Mouse (Mus musculus) hematopoietic stem cell, adult 5-6 weeks (primary cell): Measurements from ENCODE around the gene Mybbp1a. TPM values are rescaled to one million over a fixed set of nuclear protein-coding genes. Genes with fewer than 3 reads are reported as not detected.

Experiments used
- ATAC-seq, 2 experiments: fragments of 125-278 bp in 1 of 2; replicated peaks in 1 of 2; 2 replicates each; pipeline ENCODE4 v1.8.0; 2016 to 2017; ENCODE audit warnings: inconsistent platforms in 2 of 2, mild to moderate bottlenecking in 2 of 2, moderate number of reproducible peaks in 2 of 2, low read depth in 1 of 2, moderate TSS enrichment in 1 of 2; ENCODE audit not compliant: low FRiP score in 2 of 2, poor library complexity in 2 of 2, severe bottlenecking in 2 of 2, insufficient read depth in 1 of 2, low TSS enrichment in 1 of 2
- total RNA-seq: library from RNA; stranded (forward); fragments of 172-1452, 232-1000 nt; gene quantifications from 2 replicates; pipeline ENCODE4 v1.2.3, GENCODE M21; 2017

Mybbp1a gene
- total RNA-seq, 1 experiment from 2014 or later = 145 TPM

- no peak for ATAC-seq
Measured at GRCm38 (mm10) chr11:72485960-72486359, 44.8 kb downstream of the Mybbp1a start.

- peak; percentile 23 to 31 for ATAC-seq
Measured at GRCm38 (mm10) chr11:72487171-72487570, 46.0 kb downstream of the Mybbp1a start.

- no peak for ATAC-seq
Measured at GRCm38 (mm10) chr11:72487739-72488138, 46.6 kb downstream of the Mybbp1a start.

- peak in 1 of 2 experiments; percentile 14; a peak in 2 of 4 replicates for ATAC-seq
Measured at GRCm38 (mm10) chr11:72488753-72489271, 47.7 kb downstream of the Mybbp1a start.

DNA sequence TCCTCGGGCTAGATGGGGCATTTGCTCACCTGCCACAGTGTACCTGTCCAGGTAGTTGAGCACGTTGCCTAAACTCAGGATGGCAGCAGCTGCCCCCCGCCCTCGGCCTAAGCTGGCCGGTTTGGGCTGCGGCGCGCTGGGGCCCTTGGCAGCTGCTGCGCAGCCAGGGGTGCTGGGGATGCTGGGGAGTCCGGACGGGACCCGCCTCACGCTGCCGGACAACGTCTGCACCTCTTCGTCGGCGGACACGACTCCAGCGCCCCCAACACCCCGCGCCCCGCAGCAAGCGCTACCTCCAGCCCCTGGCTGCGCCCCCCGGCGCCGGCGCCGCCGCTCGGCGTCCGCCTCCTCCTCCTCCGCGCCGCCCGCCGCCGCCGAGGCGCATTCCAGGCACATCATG, 48.2 kb downstream of the Mybbp1a start:
- ATAC-seq = no peak

DNA sequence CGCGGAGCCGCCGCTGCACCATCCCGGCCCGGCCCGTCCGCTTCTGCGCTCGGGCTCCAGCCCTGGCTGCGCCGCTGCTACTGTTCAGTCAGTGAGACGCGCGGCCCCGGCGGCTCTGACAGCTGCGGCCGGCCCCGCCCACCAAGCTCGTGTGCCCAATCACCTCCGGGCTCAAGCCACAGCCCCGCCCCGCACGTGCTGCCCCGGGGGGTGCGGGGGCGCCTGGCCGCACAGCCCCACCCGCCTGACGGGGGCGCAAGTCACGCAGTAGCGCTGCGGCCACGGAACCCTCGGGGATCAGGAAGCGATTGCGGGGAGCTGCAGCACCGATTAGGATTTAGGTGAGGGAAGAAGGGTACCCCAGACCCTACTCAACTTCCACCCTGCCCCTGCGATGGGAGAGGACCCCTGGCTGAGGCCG, 48.7 kb downstream of the Mybbp1a start, which contains the start of gene Spns2:
Gene Spns2, minus strand, starts transcription at position 24 of the 421 bp plus-strand sequence.
- ATAC-seq = peak; percentile 48 to 56

- no peak for ATAC-seq
Measured at GRCm38 (mm10) chr11:72491130-72491960, 50.2 kb downstream of the Mybbp1a start.

- no peak for ATAC-seq
Measured at GRCm38 (mm10) chr11:72494046-72494988, 53.2 kb downstream of the Mybbp1a start.

DNA sequence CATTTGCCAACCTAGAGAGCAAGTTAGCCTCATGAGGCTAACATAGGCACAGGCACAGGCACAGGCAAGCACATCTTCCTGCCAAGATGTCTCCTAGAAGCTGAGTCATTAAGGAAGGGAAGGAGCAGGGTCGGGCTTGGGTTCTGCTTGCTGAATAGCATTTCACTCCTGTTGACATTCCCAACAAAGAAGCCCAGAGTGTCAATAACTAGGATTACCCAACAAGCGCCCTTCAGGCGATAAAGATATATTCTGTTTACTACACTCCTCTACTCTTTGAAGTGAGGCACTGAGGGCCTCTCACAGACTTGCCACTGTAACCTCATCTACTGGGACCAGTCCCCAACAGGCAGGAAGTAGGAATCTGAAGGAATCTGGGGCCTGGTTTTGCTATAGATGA, 54.9 kb downstream of the Mybbp1a start:
- no peak for ATAC-seq

- no peak for ATAC-seq
Measured at GRCm38 (mm10) chr11:72496775-72497174, 55.6 kb downstream of the Mybbp1a start.

DNA sequence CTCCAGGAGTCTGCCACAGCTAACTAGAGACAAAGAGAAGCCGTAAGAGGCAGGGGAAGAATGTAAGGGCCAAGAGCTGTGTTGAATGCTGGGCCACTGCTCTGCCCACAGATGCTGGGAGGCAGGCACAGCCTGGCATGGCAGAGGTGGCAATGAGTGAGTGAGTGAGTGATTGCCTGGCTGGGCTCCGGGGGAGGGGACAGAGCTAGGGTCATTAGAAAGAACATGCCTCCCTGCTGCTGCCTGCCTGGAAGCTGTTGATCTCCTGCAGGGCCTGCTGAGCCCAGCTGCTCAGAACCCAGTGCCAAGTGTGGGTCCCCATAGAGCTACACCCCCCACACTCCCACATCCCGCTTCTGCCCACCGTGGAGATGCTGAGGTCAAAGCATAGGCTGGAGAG, 56.2 kb downstream of the Mybbp1a start:
- no peak for ATAC-seq

DNA sequence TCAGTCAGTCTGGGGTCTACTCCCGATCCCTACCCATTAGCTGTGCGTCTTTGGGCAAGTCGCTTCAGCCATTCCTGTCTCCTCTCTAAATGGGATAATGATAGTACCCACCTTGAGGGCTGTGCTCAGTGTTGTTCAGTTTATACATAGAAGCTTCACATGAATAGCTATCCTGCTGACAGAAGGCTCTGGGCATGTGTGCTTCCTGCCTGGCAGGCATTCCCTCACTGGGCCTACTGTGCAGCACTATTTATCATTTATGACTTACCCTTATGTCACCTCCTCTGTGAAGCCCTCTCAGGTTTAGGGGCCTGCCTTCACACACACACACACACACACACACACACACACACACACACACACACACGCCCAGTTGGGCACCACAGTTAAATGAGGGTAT, 59.0 kb downstream of the Mybbp1a start:
- no peak for ATAC-seq

Other genes starting within 250 kb of the Mybbp1a start
- gene Gm43951, start 234.5 kb upstream of the Mybbp1a start, total RNA-seq = 0.50 and 1.2 TPM in 2 replicates
- gene 4933427D14Rik, start 233.9 kb upstream of the Mybbp1a start, total RNA-seq = 28.3 and 40.3 TPM in 2 replicates
- 25.6 and 33.7 TPM in 2 replicates for gene Txndc17, start 233.8 kb upstream of the Mybbp1a start, total RNA-seq
- 23.0 and 24.4 TPM in 2 replicates for gene Med31, start 225.8 kb upstream of the Mybbp1a start, total RNA-seq
- gene Slc13a5, start 174.1 kb upstream of the Mybbp1a start, total RNA-seq = not detected in 2 replicates
- gene Xaf1, start 139.7 kb upstream of the Mybbp1a start, total RNA-seq = 41.7 and 58.5 TPM in 2 replicates
- not detected in 2 replicates for gene Fbxo39, start 126.9 kb upstream of the Mybbp1a start, total RNA-seq
- not detected in 2 replicates for gene Tekt1, start 78.9 kb upstream of the Mybbp1a start, total RNA-seq
- gene Smtnl2, start 29.6 kb upstream of the Mybbp1a start, total RNA-seq = 0.35 and 0.44 TPM in 2 replicates
- not detected in 2 replicates for gene Ggt6, start 5.8 kb upstream of the Mybbp1a start, total RNA-seq
- 87.2 and 89.3 TPM in 2 replicates for gene Spns2, start 48.5 kb downstream of the Mybbp1a start, total RNA-seq
- gene Spns3, start 109.2 kb downstream of the Mybbp1a start, total RNA-seq = 15.2 and 23.5 TPM in 2 replicates
- gene Ube2g1, start 165.9 kb downstream of the Mybbp1a start, total RNA-seq = 44.2 and 45.9 TPM in 2 replicates
- 35.7 and 45.1 TPM in 2 replicates for gene Ankfy1, start 248.7 kb downstream of the Mybbp1a start, total RNA-seq